Mouse (Mus musculus): ENCODE results near the gene Gm609. TPM values are rescaled to one million over a fixed set of nuclear protein-coding genes. Genes with fewer than 3 reads are reported as not detected.

Gm609 gene
- total RNA-seq, 2 experiments from 2014 or later: 0.14 TPM; not detected in 1

DNA sequence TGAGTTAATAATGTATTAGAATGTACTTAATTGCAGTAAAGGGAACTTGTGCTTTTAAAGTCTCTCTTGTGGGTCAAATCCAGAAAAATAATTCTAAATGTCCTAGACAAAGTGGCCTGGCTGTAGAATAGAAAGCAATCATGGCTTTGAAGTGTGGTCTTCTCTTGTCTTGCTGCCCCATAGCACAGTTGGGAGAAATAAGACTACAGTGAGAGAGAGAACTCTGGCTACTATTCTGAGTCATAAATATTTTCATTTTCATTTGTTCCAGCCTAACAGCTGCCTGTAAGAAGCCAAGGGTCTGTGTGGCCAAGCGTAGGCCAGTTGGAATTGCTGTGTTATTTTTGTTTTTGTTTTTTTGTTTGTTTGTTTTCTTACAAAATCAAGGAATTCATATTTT is 128.1 kb downstream of the Gm609 start:
- intact Hi-C loops (cut with DNase I): no loop called here
- DNase-seq (ENCODE audit: low spot score in 2 of 2): no peak

DNA sequence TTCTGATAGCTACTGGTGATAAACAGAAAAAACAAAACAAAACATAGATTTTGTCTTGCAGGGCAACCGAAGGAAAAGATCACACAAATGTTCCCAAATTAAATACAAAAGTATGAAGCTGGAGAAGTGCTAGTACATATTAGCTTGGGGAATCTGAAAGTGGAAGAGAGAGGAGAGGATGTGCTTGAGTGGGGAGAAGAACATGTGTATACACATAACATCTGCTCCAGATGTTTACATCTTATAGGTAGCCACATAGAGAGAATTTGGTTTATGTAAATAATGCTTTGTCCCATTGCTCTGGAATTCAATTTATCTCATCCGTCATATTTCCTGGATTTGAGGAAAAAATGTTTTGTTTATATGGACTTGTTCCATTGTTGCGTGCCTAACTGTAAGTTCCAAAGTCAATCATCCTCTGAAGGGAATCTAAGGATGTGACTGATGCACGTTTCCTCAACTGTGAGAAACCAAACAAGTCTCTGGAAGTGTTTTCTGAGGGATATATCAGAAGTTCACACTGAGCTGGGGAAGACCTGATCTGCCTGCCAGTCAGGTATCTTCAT is 129.2 kb downstream of the Gm609 start:
- no peak for DNase-seq (ENCODE audit: low spot score in 2 of 2)

More for the DNA sequence above, 129.2 kb downstream of the Gm609 start:
- intact Hi-C loops (cut with DNase I): no loop called here

Other genes starting within 250 kb of the Gm609 start
- gene Cd200, start 83.9 kb downstream of the Gm609 start, total RNA-seq (2021): 100 to 1,000 TPM; 107 to 124 TPM
- gene Gm17783, start 39.1 kb upstream of the Gm609 start, total RNA-seq (2021): not detected
- not detected for gene Slc9c1, start 42.3 kb upstream of the Gm609 start, total RNA-seq (2021)
- gene Gcsam, start 117.4 kb upstream of the Gm609 start, total RNA-seq (2021): not detected
- under 1 TPM in 1 of 2 experiments, not detected in 1; 0.16 TPM for gene BC016579, start 161.1 kb upstream of the Gm609 start, total RNA-seq (2021)
- gene Tmprss7, start 200.7 kb upstream of the Gm609 start, total RNA-seq (2021): 1 to 10 TPM; 2.8 to 4.4 TPM
- gene Tagln3, start 231.6 kb upstream of the Gm609 start, total RNA-seq (2021): 100 to 1,000 TPM; 309 to 348 TPM
- gene Abhd10, start 250.0 kb upstream of the Gm609 start, total RNA-seq (2021): 10 to 100 TPM; 23.0 to 25.4 TPM

All from left cerebral cortex, postnatal 25 days (tissue).